Comparison of ENCODE assay signal across 19 mouse cellular contexts in genomic region chr8:11254914-11255530, GRCm38 (mm10).
"Had no signal": no experiment of that assay in that cellular context is flagged by ENCODE, and none has a peak within 500 bp of the region (broad histone marks: within the 10 kb centered on the region; RNA-seq: fewer than 3 reads in every experiment).

No protein-coding gene starts in this region.

- H3K4me1 ChIP-seq: midbrain, embryonic 15.5 days had no signal

- DNase-seq: layer of hippocampus, postnatal 36 days; liver, postnatal 0 days; lung, embryonic 14.5 days; right cerebral cortex, adult 18-20 months; right cerebral cortex, postnatal 14 days; right cerebral cortex, postnatal 4 days; thymus, adult 2 months; thymus, postnatal 14 days; thymus, postnatal 4 days had no signal

- H3K27me3 ChIP-seq: midbrain, embryonic 12.5 days; midbrain, embryonic 15.5 days; neural tube, embryonic 12.5 days; neural tube, embryonic 15.5 days had no signal

- H3K4me2 ChIP-seq: lung, embryonic 14.5 days; midbrain, embryonic 12.5 days; midbrain, embryonic 15.5 days; neural tube, embryonic 12.5 days; neural tube, embryonic 15.5 days had no signal

- H3K4me3 ChIP-seq: left cerebral cortex, adult 2 months; midbrain, embryonic 12.5 days; midbrain, embryonic 15.5 days; neural tube, embryonic 12.5 days; neural tube, embryonic 15.5 days had no signal

- H3K27ac ChIP-seq: left cerebral cortex, adult 2 months; liver, embryonic 14.5 days; macrophage; midbrain, embryonic 12.5 days; midbrain, embryonic 15.5 days; neural tube, embryonic 12.5 days; neural tube, embryonic 15.5 days; stomach, postnatal 0 days had no signal

- H3K9me3 ChIP-seq: midbrain, embryonic 12.5 days; midbrain, embryonic 15.5 days; neural tube, embryonic 12.5 days; neural tube, embryonic 15.5 days had no signal

- ATAC-seq: intestine, postnatal 0 days; liver, postnatal 0 days; lung, postnatal 0 days; midbrain, embryonic 15.5 days had no signal

- H3K36me3 ChIP-seq: midbrain, embryonic 12.5 days; midbrain, embryonic 15.5 days; neural tube, embryonic 12.5 days; neural tube, embryonic 15.5 days had no signal

- H3K9ac ChIP-seq: liver, embryonic 14.5 days; liver, postnatal 0 days; lung, embryonic 14.5 days; midbrain, embryonic 12.5 days; midbrain, embryonic 15.5 days; neural tube, embryonic 12.5 days; neural tube, embryonic 15.5 days had no signal
